Mouse (Mus musculus) ovary, postnatal 14 days (tissue): Measurements from ENCODE around the gene Ephb2.

ENCODE experiments used
- DNase-seq: peaks from one replicate; pipeline ENCODE4 v3.0.0; 2022; ENCODE audit warnings: low spot score

The Ephb2 gene

GRCm38 (mm10) chr4:136801463-136801862, 34.3 kb downstream of the Ephb2 start:
- no peak for DNase-seq

DNA sequence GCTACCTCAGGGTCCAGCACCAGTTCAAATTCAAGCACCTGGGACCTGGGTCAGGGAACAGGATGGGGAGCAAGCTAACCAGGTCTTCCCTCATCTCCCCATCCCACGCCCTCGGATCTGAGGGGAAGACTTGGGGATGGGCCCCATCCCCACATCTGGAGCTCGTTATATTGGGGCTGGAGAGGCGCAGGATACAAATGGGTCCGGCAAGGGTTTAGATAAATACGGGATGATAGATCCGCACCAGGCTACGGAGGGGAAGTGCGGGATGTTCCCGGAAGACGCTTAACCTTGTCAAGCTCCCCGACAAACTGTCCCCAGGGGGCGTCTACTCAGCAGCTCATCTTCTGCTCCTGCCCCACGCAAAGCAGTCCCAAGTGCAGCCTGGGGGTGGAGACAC, 35.4 kb downstream of the Ephb2 start:
- DNase-seq, result no peak

DNA sequence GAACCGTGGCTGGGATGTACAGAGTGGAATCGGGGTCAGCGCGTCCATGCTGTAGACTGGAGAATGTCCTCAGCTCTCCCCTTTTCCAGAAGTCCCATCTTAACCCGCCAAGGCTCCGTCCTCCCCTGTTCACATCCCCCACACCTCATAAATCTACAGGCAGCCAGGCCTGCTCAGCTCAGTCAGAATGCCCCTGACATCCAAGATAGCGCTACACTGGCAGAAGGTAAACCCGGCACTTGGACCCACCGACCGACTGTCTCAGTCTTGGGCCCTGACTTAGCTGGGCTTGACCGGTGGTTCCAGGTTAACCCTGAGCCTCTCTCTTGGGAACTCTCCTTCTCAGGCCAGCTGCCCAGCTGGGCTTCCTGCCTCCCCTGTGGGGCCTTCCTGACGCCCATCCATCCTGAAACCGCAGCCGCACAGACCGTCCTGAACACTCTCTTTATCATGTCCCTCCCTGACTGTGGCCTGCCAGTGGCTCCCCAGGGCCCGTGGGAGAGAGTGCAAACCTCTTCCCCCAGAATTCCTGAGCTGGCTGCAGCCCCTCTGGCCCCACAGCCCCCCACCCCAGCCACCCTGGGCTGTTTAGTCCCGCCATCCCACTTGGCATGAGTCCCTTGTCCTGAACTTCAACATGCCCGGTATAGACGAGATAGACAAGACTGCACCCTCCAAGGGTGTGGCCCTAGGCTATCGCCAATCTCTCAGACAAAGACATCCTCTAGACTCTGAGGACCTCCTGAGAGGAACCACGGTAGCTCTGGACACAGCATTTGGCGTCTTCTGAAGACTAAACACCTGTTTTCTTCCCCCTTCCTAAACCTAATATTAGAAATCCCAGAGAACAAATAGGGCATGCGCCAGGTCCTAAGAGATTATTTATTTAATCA, 37.9 kb downstream of the Ephb2 start:
- no peak for DNase-seq

- no peak for DNase-seq
Measured at GRCm38 (mm10) chr4:136793320-136793719, 42.5 kb downstream of the Ephb2 start.

DNA sequence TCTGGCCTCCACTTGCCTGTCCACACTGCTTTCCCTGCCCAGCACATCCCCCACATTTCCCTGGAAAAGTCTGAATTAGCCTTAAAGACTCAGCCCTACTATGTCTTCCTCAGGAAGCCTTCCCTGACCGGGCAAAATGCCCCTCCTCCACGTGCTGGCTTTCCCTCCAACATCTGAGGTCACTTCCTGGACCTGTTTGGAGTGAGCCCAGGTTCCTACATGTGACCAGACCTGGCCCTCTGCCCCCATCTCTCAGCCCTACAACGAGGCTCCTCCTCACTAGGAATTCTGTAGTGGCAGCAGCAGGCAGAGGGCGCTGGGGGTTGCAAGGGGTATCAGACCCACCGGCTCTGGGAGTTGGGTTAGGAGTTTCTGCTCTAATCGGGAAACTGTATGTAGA, 46.0 kb downstream of the Ephb2 start:
- DNase-seq, result peak; percentile 68

DNA sequence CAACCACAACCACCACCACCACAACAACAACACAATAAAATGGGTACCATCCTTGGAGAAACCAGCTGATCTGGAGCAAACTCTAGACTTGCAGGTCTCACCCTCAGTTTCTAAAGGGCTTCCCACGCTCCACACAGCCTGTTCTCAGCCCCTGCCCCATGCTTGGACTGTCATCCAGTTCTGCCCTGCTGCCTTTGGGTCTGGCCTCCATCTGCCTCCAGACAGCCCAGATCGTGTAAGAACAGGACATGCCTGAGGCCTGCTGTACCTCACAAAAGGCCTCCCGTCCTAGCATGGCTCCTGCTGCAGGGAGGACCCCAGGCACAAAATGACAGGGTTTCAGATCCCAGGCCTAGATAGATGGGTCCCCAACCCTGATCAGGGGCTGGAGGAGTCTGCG, 48.4 kb downstream of the Ephb2 start:
- DNase-seq, result no peak

- DNase-seq, result no peak
Measured at GRCm38 (mm10) chr4:136786453-136787276, 49.1 kb downstream of the Ephb2 start.

DNA sequence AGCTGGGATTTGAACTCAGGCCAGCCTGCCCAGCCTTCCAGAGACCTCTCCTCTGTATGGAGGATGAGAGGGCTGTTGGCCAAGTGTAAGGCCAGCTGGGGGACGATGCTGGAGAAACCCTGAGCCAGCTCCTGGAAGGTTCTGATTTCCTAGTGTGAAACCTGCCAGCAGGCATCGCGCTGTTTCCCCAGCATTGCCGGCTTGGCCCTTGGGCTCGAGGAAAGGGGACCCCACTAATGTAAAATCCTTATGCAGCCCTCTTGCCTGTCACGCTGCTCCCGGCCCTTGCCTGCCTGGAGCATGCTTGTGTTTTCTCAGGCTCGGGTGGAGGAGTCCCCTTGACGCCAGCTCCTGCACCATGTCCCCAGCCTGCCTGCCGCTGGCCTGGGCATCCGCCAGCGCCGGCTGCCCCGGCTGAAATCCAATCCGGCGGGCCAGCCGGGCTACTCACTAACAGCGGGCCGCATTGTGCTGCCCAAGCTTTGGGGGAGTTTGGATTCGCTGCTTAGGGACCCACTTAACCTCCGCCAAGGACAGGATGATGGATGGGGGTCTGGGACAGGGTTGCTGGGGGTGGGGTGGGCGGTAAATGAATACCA, 52.1 kb downstream of the Ephb2 start:
- no peak for DNase-seq

DNA sequence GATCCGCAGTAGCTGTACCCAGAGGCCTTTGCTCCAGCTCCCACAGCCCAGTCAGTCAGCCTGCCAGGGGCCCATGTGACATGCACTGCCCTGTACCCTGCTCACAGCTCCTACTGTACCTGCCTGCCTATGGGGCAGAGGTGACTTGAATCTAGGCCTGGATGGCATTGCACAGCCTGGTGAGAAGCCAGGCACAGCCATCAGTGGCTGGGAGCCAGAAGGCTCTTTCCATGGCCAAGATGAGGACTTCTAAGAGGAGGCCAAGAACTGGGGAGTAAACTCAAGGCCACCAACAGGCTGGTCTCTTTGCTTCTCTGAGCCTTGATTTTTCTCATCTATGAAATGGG, 53.2 kb downstream of the Ephb2 start:
- DNase-seq, result no peak

GRCm38 (mm10) chr4:136781868-136782578, 53.8 kb downstream of the Ephb2 start:
- no peak for DNase-seq

- no peak for DNase-seq
Measured at GRCm38 (mm10) chr4:136780201-136780895, 55.4 kb downstream of the Ephb2 start.

- no peak for DNase-seq
Measured at GRCm38 (mm10) chr4:136779156-136779555, 56.6 kb downstream of the Ephb2 start.

GRCm38 (mm10) chr4:136776471-136776892, 59.3 kb downstream of the Ephb2 start:
- DNase-seq, result no peak

- no peak for DNase-seq
Measured at GRCm38 (mm10) chr4:136775903-136776302, 59.9 kb downstream of the Ephb2 start.

DNA sequence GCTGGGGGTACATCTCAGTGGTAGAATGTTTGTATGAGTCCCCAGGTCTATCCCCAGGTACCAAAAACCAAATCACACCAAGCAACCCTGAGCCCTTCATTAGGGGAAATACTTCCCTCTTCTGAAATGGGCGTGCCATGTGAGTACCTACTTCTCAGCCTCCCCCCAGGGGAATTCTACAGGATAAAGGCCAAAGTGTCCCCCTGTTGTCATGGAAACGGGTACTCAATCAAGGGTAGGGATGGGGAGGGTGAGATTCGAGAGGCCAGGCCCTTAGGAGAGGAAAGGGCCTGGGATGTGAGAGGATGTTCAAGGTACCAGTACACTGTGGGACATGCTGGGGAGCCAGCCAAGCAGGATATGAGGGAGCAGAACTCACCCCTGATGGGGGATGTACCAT, 61.6 kb downstream of the Ephb2 start:
- no peak for DNase-seq

GRCm38 (mm10) chr4:136772952-136773584, 62.7 kb downstream of the Ephb2 start:
- no peak for DNase-seq

- no peak for DNase-seq
Measured at GRCm38 (mm10) chr4:136772318-136772717, 63.5 kb downstream of the Ephb2 start.

GRCm38 (mm10) chr4:136770718-136771117, 65.1 kb downstream of the Ephb2 start:
- no peak for DNase-seq

GRCm38 (mm10) chr4:136768499-136768898, 67.3 kb downstream of the Ephb2 start:
- DNase-seq, result no peak

DNA sequence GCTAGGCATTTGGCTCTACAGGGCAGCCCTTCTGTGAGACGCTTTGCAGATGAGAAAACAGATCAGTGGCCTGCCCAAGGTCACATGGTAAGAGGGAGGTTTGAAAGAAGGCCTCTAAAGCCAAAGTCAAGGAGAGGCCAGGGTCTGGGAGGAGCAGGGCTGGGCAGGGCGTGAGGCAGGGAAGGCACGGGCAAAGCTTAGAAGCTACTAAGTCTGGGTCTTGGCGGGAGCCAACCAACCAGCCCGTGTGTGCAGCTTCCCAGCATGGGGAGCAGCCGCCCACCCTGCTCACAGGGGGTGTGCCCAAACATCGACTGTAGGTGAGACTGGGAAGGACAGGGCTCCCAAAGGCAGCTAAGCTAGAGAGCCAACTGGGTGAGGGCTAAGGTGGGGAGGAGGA, 70.7 kb downstream of the Ephb2 start:
- DNase-seq, result no peak

GRCm38 (mm10) chr4:136763349-136763748, 72.4 kb downstream of the Ephb2 start:
- DNase-seq, result peak; percentile 33
